Mouse (Mus musculus): ENCODE data around the gene 1700001C02Rik.

Gene 1700001C02Rik

DNA sequence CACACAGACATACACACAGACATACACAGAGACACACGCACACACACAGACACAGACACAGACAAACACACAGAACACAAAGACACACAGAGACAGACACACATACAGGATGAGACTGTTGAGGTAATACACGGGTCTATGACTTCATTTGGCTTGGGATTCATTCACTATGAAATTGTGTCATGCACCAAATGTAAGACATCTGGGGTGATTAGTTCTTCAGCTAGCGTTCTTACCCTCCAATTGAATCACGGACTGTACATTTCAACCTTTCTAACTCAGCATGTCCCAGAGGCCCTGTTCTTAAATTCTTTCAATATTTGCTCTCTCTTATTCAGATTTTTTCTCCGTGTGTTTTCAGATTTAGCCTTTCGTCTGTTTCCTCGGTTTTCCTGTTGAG, 28.8 kb downstream of the 1700001C02Rik start:
- no peak for DNase-seq (ENCODE audit: low spot score)

DNA sequence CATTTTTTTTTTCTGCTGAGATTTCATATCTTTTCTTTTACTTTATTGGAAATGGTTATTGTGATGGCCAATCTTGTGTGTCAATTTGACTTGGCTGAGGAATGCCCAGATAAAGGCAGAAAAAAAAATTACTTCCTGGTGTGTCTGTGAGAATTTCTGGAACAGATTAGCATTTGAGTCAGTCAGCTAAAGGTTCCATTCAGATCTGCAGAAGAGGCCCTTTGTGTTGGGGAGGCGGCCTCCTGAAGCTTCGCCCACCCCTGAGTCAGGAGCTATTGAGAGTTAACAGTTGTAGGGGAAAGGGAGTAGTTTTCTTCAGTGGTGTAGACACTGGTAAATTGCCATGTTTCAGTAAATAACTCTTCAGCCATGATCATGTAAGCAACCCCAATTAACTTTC, 29.4 kb downstream of the 1700001C02Rik start:
- DNase-seq (ENCODE audit: low spot score): no peak

DNA sequence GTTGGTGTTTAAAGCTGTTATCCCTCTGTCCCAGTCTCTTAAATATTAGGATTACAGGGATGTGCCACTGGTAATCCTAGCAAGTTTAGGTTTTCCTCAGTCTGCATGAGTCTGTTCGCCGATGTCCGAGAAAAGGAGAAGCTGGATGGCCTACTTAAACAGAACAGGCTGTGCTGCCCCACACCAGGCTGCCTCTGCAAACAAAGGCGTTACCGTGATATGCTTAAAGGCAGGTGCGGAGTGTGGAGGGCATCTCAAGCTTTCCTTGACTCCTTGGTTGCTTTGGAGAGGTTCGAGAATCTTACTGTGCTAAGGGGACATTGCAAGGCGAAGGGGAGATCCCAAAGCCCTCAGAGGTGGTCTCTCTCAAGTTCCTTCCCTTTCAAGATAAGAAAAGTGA, 31.0 kb downstream of the 1700001C02Rik start:
- DNase-seq (ENCODE audit: low spot score): no peak

DNA sequence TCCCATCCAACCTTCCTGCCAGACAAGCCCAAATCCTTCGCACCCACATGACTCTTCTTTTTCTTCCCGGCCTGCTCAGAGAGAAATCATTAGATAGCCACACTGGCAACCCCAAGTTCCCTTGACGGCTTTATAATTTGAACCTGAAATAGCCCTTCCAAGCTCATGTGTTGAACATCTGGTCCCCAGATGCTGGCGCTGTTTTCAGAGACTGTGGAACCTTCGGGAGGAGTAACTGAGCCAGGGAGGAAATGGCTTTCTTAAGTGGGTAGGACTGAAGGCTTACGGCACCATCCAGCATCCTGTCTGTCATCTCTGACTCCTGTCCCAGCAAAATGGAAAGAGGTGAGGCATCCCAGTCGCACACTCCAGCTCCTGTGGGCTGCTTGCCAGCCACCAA, 31.5 kb downstream of the 1700001C02Rik start:
- no peak for DNase-seq (ENCODE audit: low spot score)

DNA sequence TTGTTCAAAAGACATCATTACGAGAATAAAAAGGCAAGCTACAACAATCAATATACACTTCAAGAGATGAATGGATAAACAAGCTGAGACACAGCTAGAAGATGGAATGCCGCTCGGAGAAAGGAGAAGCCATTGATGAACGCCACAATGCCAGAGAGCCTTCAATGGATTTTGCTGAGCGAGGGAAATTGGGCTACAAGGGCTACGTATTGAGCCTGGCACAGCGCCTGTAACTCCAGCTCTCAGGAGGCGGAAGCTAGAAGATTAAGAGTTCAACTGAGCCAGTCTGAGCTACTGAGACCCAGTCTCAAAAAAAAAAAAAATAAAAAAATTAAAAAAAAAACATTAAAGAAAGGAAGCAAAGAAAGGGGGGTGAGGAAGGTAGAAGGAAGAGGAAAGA, 47.3 kb downstream of the 1700001C02Rik start:
- no peak for DNase-seq (ENCODE audit: low spot score)

DNA sequence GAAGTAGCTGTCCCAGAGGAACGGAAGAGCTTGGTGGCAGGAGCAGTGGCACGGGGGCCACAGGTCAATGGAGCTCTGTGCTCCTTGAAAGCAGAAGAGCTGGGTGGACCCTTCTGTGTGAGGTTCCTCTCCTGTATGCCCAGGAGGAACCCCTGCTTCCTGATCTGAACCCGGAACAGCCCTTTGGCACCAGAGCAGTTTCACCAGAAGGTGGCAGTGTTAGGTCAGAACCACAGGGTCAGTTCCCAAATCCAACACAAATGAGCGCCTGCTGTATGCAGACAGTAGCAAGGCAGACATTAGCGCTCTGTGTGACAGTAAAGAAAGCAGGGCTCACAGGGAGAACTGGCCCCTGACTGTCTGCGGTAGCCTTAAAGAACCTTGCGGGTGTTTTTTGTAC, 50.5 kb downstream of the 1700001C02Rik start:
- peak; percentile 49 for DNase-seq (ENCODE audit: low spot score)

DNA sequence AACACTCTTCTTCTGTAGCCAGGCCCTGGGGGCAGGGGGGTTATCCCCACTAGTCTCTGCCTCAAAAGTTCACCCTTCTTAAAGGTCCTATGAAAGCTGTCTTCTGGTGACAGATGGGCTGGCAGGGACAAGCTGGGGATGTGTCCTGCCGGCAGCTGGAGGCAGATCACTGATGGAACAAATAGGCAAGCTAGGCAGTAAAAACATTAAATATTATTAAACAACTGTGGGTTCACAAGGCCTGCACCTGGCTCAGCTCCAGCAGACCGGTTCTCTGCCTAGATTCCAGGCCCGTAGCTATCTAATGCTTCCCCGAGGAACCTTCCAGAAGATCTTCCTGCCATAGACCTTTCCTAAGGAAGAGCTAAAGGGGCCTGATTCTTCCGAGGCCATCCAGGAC, 52.3 kb downstream of the 1700001C02Rik start:
- DNase-seq (ENCODE audit: low spot score): no peak

DNA sequence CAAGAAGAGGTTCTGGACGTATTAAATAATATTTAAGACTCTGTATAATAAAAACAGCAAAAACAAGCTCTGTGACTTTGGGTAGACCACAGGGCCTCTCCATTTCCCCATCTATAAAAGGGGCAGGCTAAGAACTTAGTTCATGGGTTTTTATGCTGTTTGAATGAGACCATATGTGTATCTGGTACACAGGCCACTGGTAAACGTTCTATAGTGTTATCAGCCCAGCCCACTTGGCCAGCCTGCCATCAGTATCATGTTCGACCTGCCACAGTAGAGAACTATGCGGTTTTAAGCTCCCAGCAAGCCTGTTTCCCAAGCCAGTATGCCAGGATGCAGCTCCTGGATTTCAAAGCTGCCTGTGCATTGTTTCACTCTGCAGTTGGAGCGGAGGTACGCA, 52.7 kb downstream of the 1700001C02Rik start:
- DNase-seq (ENCODE audit: low spot score): no peak

DNA sequence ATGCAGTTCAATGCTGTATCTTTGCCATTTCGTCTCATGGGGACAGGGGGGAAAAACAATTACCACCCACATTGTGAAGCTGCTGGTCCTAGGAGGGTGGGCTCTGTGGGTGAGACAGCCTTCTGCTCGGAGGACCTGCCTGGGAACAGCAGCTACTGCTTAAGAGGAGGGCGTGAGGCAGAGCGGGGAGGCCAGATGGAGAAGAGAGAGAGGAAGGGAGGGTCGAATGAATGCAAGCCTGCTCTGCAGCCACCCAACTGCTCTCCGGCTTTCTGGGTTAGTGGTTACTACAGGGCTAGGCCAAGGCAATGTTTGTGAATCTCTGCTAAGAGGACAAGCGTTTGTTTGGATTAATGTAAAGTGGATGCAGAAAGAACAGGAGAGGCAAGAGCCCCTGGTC, 53.6 kb downstream of the 1700001C02Rik start:
- no peak for DNase-seq (ENCODE audit: low spot score)

DNA sequence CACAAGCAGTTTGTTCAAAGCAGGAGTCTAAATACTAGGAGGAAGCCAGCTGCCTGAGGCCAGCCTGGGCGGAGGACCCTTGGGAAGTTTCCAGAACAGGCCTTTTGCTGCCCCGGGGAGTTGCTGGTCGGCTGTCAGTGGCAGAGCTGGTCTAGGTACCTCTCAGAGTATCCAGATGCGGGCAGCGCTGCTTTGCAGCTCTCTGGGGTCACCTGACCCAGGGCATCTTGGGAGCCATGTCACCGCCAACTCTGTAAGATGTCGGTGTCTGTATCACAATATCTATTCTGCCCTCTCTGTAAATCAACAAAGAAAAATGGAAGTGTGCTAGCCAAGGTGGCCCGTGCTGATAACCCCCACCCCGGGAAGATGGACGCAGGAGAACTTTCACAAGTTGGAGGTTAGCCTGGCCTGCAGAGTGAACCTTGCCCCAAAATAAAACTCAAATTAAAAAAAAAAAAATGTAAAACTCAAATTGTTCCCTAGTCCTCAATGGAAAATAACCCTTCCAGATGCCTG, 54.4 kb downstream of the 1700001C02Rik start:
- DNase-seq (ENCODE audit: low spot score): no peak

DNA sequence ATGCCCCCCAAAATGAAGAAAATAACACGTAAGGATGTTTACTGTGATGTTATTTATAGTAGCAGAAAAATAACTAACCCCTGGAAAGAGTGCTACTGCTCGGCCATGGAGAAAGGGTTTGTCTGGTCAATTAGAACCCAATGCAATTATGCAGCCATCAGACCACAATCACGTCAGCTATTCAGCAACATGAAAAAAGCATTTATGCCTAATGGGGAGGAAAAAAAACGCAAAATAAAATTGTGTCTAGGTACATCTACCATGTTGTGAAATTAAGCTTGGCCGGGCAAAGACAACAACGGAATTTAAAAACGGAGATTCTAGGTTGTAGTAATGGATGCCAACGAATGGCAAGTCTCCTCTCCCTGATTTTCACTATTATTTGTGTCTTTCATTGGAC, 56.6 kb downstream of the 1700001C02Rik start:
- no peak for DNase-seq (ENCODE audit: low spot score)

DNA sequence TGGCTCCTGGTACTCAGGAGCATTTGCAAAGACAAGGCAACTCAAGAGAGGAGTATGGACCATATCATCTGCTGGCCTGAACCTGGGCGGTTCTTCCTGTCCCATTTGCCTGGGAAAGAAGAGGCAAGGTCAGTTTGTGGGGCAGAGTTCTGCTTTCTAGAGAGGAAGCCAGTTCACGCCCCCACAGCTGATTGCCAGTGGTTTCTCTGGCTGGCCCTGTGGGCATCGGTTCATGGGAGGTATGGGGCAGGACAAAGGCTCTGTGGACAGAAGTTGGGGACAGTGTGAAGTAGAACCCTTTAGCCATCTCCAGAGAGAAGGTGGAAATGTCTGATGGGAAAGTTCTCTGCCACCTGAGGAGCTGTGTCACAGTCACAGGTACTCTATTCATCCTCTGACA, 57.3 kb downstream of the 1700001C02Rik start:
- no peak for DNase-seq (ENCODE audit: low spot score)

DNA sequence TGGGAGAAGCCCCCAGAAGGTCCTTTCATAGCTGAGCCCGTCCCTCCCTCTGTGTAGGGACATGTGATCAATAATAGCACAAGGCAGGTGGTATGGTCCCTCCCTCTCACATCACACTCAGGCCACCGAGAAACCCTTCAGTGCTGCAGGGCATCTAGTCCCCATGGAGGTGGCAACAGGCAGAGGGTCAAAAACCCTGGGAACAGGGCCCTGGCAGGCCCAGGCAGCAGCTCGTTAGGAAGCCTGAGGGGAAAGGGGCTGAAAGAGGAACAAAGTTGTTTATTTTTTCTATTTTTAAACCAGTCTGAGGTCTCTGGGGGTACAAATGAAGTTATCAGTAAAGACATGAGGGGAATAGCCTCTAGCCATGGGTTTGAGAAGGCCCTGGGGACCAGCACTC, 58.4 kb downstream of the 1700001C02Rik start:
- no peak for DNase-seq (ENCODE audit: low spot score)

DNA sequence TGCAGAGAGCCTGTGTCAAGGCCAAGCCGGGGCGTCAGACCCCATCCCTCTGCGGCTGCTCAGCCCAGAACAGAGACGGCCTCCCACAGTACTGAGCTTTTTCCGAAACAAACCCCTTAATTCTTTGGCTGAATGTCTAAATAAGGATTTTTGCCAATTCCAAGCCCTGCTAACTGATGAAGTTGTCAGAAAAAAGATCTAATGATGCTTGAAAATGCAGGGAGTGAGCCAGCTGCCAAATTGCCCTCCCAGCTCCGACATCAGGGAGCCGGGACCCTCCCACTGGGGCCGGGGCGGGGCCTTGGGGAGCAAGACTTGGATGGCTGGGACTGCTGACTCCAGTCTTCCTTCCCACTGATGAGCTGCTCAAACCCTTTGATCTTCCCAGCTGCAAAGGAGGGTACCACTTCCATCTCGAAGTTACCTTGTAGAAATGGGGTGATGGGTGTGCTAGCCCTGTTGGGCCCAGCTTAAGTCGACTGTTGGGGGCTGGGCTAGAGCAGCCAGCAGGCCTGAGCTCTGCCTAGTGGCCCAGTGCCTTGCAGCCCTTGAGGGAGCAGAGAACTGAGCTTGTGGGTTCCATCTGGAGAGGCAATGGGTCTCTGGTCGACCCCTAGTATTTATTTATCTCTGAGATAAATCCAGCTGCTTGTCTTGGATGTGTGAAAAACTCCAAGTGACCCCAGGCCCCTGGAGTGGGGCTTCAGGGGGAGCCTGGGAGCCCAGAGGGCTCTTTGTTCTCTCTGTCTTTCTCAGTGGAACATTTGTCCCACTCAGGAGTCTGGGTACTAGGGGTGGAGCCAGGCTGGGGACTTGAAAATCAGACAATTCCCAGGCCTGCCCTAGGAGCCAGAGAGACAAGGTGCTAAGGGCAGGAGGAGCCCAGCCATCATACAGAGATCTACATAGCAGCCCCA, 60.3 kb downstream of the 1700001C02Rik start:
- DNase-seq (ENCODE audit: low spot score): no peak

DNA sequence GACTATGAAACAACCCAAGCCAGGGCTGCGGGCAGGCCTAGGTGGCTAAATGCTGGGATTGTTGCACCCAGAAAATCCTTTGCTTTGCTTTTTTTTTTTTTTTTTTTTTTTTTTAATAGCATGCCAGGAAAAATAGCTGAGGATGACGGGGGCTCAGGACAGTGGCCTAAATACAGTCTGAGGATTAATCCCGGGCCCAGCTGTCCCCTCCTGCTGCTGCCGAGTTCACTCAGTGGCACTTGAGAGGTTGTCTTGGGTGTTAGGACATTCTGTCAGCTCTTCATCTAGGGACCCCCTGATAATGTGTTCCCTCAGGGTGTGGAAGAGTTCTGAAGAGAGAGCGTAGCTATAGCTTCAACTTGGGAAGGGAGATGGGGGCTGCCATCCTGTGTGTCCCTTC, 61.3 kb downstream of the 1700001C02Rik start:
- DNase-seq (ENCODE audit: low spot score): no peak

DNA sequence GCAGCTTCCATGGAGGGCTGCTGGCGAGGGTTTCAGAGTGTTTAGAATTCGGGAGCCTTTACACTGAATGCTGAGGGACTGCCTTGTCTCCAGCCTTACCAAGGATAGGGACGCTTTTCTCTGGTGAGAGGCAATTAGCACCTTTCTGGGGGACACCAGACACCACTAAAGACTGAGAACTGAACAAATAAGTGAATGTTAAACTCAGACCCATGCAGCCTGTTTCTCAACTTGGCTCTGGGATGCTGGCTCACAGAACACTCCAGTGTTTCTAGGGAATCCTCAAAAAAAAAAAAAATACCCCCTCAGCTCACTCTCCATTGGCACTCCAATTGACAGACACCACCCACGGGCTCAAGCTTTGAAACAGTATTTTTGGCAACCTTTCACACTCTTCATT, 63.1 kb downstream of the 1700001C02Rik start:
- no peak for DNase-seq (ENCODE audit: low spot score)

Data from layer of hippocampus, adult 9-10 months (tissue).